8 mouse cellular contexts compared by ENCODE assay signal in genomic region chr5:33377801-33378301, GRCm38 (mm10). TPM values are rescaled to one million over a fixed set of nuclear protein-coding genes. Genes with fewer than 3 reads are reported as not detected.
A peak's percentile ranks its signal among the peaks of the same experiment; 100 is the strongest.
DNase-seq lines count a peak whose midpoint lies in the region; ATAC-seq and TF ChIP-seq lines count a peak whose summit lies in the region.

No protein-coding gene starts in this region.

- H3K27ac ChIP-seq in cerebellum, adult 2 months (ENCODE audit: insufficient read depth, low read length): peak overlapping the region; percentile 34
- H3K27ac ChIP-seq in limb, embryonic 13.5 days: peak overlapping the region; percentile 95
- H3K27ac ChIP-seq in midbrain, embryonic 15.5 days: peak overlapping the region; percentile 96

- WGBS in cerebellum, adult 2 months: under 1% methylated on average over 21 of the region's 21 CpGs
- WGBS in limb, embryonic 13.5 days: under 1% methylated on average over 21 of the region's 21 CpGs
- under 1% methylated on average over 21 of the region's 21 CpGs for WGBS in midbrain, embryonic 15.5 days

- peak overlapping the region; percentile 84 for H3K4me2 ChIP-seq in limb, embryonic 13.5 days (replicated peaks)
- peak overlapping the region; percentile 90 for H3K4me2 ChIP-seq in midbrain, embryonic 15.5 days

- TF ChIP-seq CTCF in cerebellum, adult 2 months (IDR thresholded peaks at IDR 0.05; ENCODE audit: borderline replicate concordance, insufficient read depth, low read depth, low read length): no peak

- peak in 1 of 2 experiments; percentile 55 for DNase-seq in cerebellum, adult 2 months
- no peak for DNase-seq in cerebellum, adult 9-10 months
- peak; percentile 53 to 67 for DNase-seq in right cerebral cortex, postnatal 10 days (ENCODE audit: low spot score in 2 of 2)
- no peak for DNase-seq in right cerebral cortex, adult 2 months (ENCODE audit: low spot score in 2 of 2)
- DNase-seq in thymus, postnatal 14 days: peak; percentile 71

- H3K4me3 ChIP-seq in cerebellum, adult 2 months (replicated peaks; ENCODE audit: insufficient read depth, low read depth, low read length): peak overlapping the region; percentile 74
- peak overlapping the region; percentile 70 for H3K4me3 ChIP-seq in limb, embryonic 13.5 days
- peak overlapping the region; percentile 75 for H3K4me3 ChIP-seq in midbrain, embryonic 15.5 days

- no peaks in the 10 kb centered on the region for H3K9me3 ChIP-seq in limb, embryonic 13.5 days
- H3K9me3 ChIP-seq in midbrain, embryonic 15.5 days: no peaks in the 10 kb centered on the region

- H3K9ac ChIP-seq in limb, embryonic 13.5 days: peak overlapping the region; percentile 52
- H3K9ac ChIP-seq in midbrain, embryonic 15.5 days: peak overlapping the region; percentile 64

- H3K27me3 ChIP-seq in cerebellum, adult 2 months (ENCODE audit: control insufficient read depth, insufficient read depth, low read length): no peaks in the 10 kb centered on the region
- no peaks in the 10 kb centered on the region for H3K27me3 ChIP-seq in limb, embryonic 13.5 days
- no peaks in the 10 kb centered on the region for H3K27me3 ChIP-seq in midbrain, embryonic 15.5 days (replicated peaks)

- TF ChIP-seq POLR2A in cerebellum, adult 2 months (IDR thresholded peaks at IDR 0.05; ENCODE audit: borderline replicate concordance, insufficient read depth, low read length): no peak

- ATAC-seq in granulocyte monocyte progenitor cell, adult 5-6 weeks (replicated peaks; ENCODE audit: poor library complexity, severe bottlenecking): peak; percentile 12
- ATAC-seq in limb, embryonic 13.5 days (ENCODE audit: low FRiP score, low read depth): no peak; the same call in none of the 2 replicates
- ATAC-seq in midbrain, embryonic 15.5 days (replicated peaks): no peak; the same call in 1 of the 2 replicates

- peaks cover under 1% of the 10 kb centered on the region; the same call in 1 of the 2 replicates for H3K4me1 ChIP-seq in cerebellum, adult 2 months (ENCODE audit: control insufficient read depth, insufficient read depth, low read length)
- H3K4me1 ChIP-seq in limb, embryonic 13.5 days: peaks cover 13% of the 10 kb centered on the region
- H3K4me1 ChIP-seq in midbrain, embryonic 15.5 days: peaks cover 18% of the 10 kb centered on the region

- peaks cover 32% of the 10 kb centered on the region for H3K36me3 ChIP-seq in limb, embryonic 13.5 days
- peaks cover 9% of the 10 kb centered on the region for H3K36me3 ChIP-seq in midbrain, embryonic 15.5 days (replicated peaks)

RNA-seq across cellular contexts. Expression of gene Uvssa, which starts 0.5 kb away (rescaled TPM):
- 6.4 and 8.0 TPM in 2 replicates for polyA plus RNA-seq in cerebellum, adult 2 months (2012; rRNA removed)
- 7.0 and 9.5 TPM in 2 replicates for total RNA-seq in granulocyte monocyte progenitor cell, adult 5-6 weeks (2014; fragmentation: Nextera tagmentation)
- 5.8 and 6.6 TPM in 2 replicates for total RNA-seq in granulocyte monocyte progenitor cell, adult 5-6 weeks (2017)
- 13.1 and 13.9 TPM in 2 replicates for polyA plus RNA-seq in limb, embryonic 13.5 days (2015; fragmentation: Nextera tagmentation; extraction: Ambion mirVana)
- 9.0 and 9.7 TPM in 2 replicates for polyA plus RNA-seq in midbrain, embryonic 15.5 days (2015; fragmentation: Nextera tagmentation; extraction: Ambion mirVana)

RNA-seq across cellular contexts. Expression of gene Maea, which starts 42.5 kb away (rescaled TPM):
- polyA plus RNA-seq in cerebellum, adult 2 months (2012; rRNA removed): 132 and 145 TPM in 2 replicates
- total RNA-seq in granulocyte monocyte progenitor cell, adult 5-6 weeks (2014; fragmentation: Nextera tagmentation): 46.0 and 68.6 TPM in 2 replicates
- 204 and 205 TPM in 2 replicates for total RNA-seq in granulocyte monocyte progenitor cell, adult 5-6 weeks (2017)
- 130 and 131 TPM in 2 replicates for polyA plus RNA-seq in limb, embryonic 13.5 days (2015; fragmentation: Nextera tagmentation; extraction: Ambion mirVana)
- polyA plus RNA-seq in midbrain, embryonic 15.5 days (2015; fragmentation: Nextera tagmentation; extraction: Ambion mirVana): 138 and 139 TPM in 2 replicates

RNA-seq across cellular contexts. Expression of gene Nkx1-1, which starts 55.9 kb away (rescaled TPM):
- polyA plus RNA-seq in cerebellum, adult 2 months (2012; rRNA removed): 0.14 and 0.33 TPM in 2 replicates
- 0.60 TPM in 1 of 2 replicates, not detected in the other for total RNA-seq in granulocyte monocyte progenitor cell, adult 5-6 weeks (2014; fragmentation: Nextera tagmentation)
- not detected in 2 replicates for total RNA-seq in granulocyte monocyte progenitor cell, adult 5-6 weeks (2017)
- polyA plus RNA-seq in limb, embryonic 13.5 days (2015; fragmentation: Nextera tagmentation; extraction: Ambion mirVana): not detected in 2 replicates
- 0.33 TPM in 1 of 2 replicates, not detected in the other for polyA plus RNA-seq in midbrain, embryonic 15.5 days (2015; fragmentation: Nextera tagmentation; extraction: Ambion mirVana)

Comparison
In these comparisons a context has a peak if more than half of its experiments do, and no peak if none do; other contexts are left out.
1. DNase-seq: peak in right cerebral cortex, postnatal 10 days (2 of 2) and thymus, postnatal 14 days (single experiment); none in cerebellum, adult 9-10 months (single experiment) and right cerebral cortex, adult 2 months (0 of 2).
2. H3K27ac ChIP-seq: peak in every context shown above with its lines; median percentile 96 in midbrain, embryonic 15.5 days; 95 in limb, embryonic 13.5 days; 34 in cerebellum, adult 2 months.
3. Peak in every context shown above with its lines, with median percentiles within 50 percentile points of each other: H3K4me3 ChIP-seq.